Mouse (Mus musculus) C2C12 (cell line): ENCODE measurements around the gene Rnf144b.

ENCODE experiments used
- CEBPB ChIP-seq: IDR thresholded peaks from one replicate; pipeline ENCODE4 v1.6.1; 2011; ENCODE audit warnings: low read depth, mild to moderate bottlenecking, control low read depth, moderate library complexity
- CTCF ChIP-seq: IDR thresholded peaks from one replicate; pipeline ENCODE4 v1.5.1; 2011; ENCODE audit not compliant: control insufficient read depth, insufficient read depth, insufficient read length
- MYOD1 ChIP-seq: IDR thresholded peaks from one replicate; pipeline ENCODE4 v1.6.1; 2011; ENCODE audit warnings: low read depth; ENCODE audit not compliant: control insufficient read depth, insufficient read length

GRCm38 (mm10) chr13:47194695-47195094 lies 72.2 kb downstream of the Rnf144b start:
- TF ChIP-seq CTCF = no peak
- TF ChIP-seq MYOD1 = no peak
- no peak for TF ChIP-seq CEBPB
